Mouse (Mus musculus) liver, postnatal 0 days (tissue): ENCODE results near the gene Smcp. TPM values are rescaled to one million over a fixed set of nuclear protein-coding genes. Genes with fewer than 3 reads are reported as not detected.
A peak's percentile ranks its signal among the peaks of the same experiment; 100 is the strongest.

ENCODE experiments used
- ATAC-seq: fragments of 200-750 bp; cut with Nextera tagmentation; 2 replicates; pipeline ENCODE4 v1.8.0; 2017; ENCODE audit warnings: mild to moderate bottlenecking, moderate library complexity
- DNase-seq: peaks from one replicate; pipeline ENCODE4 v3.0.0-alpha.2; 2016
- H3K27ac ChIP-seq: fragments of 300-500 bp; sonication (generic); 2 replicates; pipeline ENCODE4 v1.5.1; 2014; ENCODE audit warnings: antibody characterized with exemption, moderate library complexity, mild to moderate bottlenecking, low read depth
- H3K27me3 ChIP-seq: fragments of 300-500 bp; sonication (generic); 2 replicates; pipeline ENCODE4 v1.6.1; 2014; ENCODE audit warnings: low read length, control low read depth, mixed read lengths; ENCODE audit not compliant: insufficient read depth
- H3K36me3 ChIP-seq: fragments of 300-500 bp; sonication (generic); replicated peaks from 2 replicates; pipeline ENCODE4 v1.6.1; 2014; ENCODE audit warnings: mild to moderate bottlenecking, control low read depth, low read length, moderate library complexity, mixed read lengths; ENCODE audit not compliant: insufficient read depth
- H3K4me1 ChIP-seq: fragments of 300-500 bp; sonication (generic); 2 replicates; pipeline ENCODE4 v1.6.1; 2014; ENCODE audit warnings: antibody characterized with exemption, mild to moderate bottlenecking, control low read depth; ENCODE audit not compliant: insufficient read depth
- H3K4me2 ChIP-seq: fragments of 300-500 bp; sonication (generic); 2 replicates; pipeline ENCODE4 v1.6.1; 2014; ENCODE audit warnings: low read depth, mild to moderate bottlenecking, low read length, moderate library complexity, mixed read lengths
- H3K4me3 ChIP-seq: fragments of 300-500 bp; sonication (generic); 2 replicates; pipeline ENCODE4 v1.5.1; 2014; ENCODE audit warnings: low read depth, low read length
- H3K9ac ChIP-seq: fragments of 300-500 bp; sonication (generic); replicated peaks from 2 replicates; pipeline ENCODE4 v1.6.1; 2014; ENCODE audit warnings: mild to moderate bottlenecking, moderate library complexity
- H3K9me3 ChIP-seq: fragments of 300-500 bp; sonication (generic); 2 replicates; pipeline ENCODE4 v1.6.1; 2016; ENCODE audit warnings: mild to moderate bottlenecking, control low read depth, low read length, mixed read lengths
- CTCF ChIP-seq: sonication (generic); IDR thresholded peaks from 2 replicates; pipeline ENCODE4 v1.5.1; 2016; ENCODE audit warnings: antibody characterized with exemption, low read depth
- EP300 ChIP-seq: IDR thresholded peaks from 2 replicates; pipeline ENCODE4 v1.6.1; 2016; ENCODE audit warnings: antibody characterized with exemption, low read depth, mild to moderate bottlenecking
- WGBS: fragments of 180-500 bp; shearing (Covaris S2); extraction: QIAGEN DNeasy Blood & Tissue Kit; methylation state at CpG from one replicate; pipeline ENCODE4 v1.1.7; 2014; ENCODE audit not compliant: insufficient replicate concordance; 5-methylcytosine and 5-hydroxymethylcytosine counted together
- polyA plus RNA-seq: library from polyadenylated mRNA; unstranded; fragments of >200 nt; fragmentation: Nextera tagmentation; extraction: Ambion mirVana; gene quantifications from 2 replicates; pipeline ENCODE4 v1.2.1, GENCODE M21; 2015

The Smcp gene
- polyA plus RNA-seq, 1 experiment from 2014 or later, result 6.3 TPM

DNA sequence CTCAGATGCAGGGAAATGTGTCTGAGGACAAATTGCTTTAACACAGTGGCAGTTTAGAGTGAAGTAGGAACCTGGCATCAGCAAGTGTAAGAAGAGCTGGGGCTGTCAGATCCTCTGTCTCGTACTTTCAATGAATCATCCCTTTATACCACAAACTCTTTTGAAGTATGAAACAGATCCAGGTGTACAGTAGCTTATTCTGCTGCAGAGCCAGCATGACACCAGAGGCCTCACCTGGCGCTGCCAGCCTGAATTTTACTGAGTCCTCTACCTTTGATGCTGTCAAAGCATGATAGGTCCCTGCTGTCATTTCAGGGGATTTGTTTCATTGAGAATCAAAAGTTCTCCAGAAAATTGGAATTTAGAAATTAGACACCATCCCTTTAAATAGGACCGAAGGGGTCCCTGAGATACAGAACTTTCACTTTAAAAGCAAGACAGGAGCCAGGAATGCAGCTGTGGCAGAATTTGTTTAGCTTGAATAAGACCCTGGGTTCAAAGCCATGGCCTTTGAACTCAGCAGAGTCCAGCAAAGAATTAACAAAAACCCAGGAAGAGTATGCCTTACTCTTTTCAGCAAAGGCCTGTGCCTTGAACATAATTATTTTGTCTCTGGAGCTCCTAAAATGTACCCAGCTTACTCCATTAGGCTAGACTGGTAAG lies 5.5 kb downstream of the Smcp start:
- Histone ChIP-seq H3K36me3 (no peaks in the 10 kb centered on the region), H3K9ac (no peak overlapping the region), H3K9me3 (no peaks in the 10 kb centered on the region), H3K4me1 (0 out of 2 replicates have a peak, but pooled peaks cover 8% of the 10 kb centered on the region), H3K4me2 (no peak overlapping the region), H3K27me3 (no peaks in the 10 kb centered on the region), H3K4me3 (no peak overlapping the region), H3K27ac (no peak overlapping the region)
- DNase-seq (no peak), ATAC-seq (no peak)
- no peak for TF ChIP-seq CTCF
- no peak for TF ChIP-seq EP300
- WGBS, result 65% methylated on average over 3 of the region's 3 CpGs

DNA sequence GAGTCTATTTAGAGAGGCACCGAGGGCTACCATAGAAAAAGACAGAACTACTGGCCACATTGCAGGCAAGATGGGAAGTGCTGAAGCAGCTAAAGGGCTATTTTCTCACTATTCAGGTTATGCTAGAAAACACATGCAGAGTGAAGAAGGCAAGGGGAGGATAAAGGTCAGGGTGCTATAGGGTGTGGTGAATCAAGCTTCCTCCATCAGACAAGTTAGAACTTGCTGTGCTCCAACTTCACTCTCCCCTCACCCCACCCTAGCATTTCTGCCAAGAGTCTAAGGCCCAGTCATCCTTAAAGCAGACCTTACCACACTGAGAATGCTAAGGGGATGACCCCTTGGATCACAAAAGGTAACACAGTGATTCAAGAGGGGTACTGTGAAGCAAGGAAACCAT lies 9.3 kb downstream of the Smcp start:
- H3K36me3 ChIP-seq, result no peaks in the 10 kb centered on the region
- no peak for ATAC-seq
- WGBS, result 76% methylated on average over 1 of the region's 1 CpGs
- H3K27ac ChIP-seq, result no peak overlapping the region
- H3K9ac ChIP-seq, result no peak overlapping the region
- no peaks in the 10 kb centered on the region for H3K9me3 ChIP-seq
- TF ChIP-seq CTCF (no peak), EP300 (no peak)
- H3K27me3 ChIP-seq, result no peaks in the 10 kb centered on the region
- H3K4me1 ChIP-seq, result peaks cover 4% of the 10 kb centered on the region; the same call in 1 of the 2 replicates
- DNase-seq, result no peak
- H3K4me2 ChIP-seq, result no peak overlapping the region
- no peak overlapping the region for H3K4me3 ChIP-seq

DNA sequence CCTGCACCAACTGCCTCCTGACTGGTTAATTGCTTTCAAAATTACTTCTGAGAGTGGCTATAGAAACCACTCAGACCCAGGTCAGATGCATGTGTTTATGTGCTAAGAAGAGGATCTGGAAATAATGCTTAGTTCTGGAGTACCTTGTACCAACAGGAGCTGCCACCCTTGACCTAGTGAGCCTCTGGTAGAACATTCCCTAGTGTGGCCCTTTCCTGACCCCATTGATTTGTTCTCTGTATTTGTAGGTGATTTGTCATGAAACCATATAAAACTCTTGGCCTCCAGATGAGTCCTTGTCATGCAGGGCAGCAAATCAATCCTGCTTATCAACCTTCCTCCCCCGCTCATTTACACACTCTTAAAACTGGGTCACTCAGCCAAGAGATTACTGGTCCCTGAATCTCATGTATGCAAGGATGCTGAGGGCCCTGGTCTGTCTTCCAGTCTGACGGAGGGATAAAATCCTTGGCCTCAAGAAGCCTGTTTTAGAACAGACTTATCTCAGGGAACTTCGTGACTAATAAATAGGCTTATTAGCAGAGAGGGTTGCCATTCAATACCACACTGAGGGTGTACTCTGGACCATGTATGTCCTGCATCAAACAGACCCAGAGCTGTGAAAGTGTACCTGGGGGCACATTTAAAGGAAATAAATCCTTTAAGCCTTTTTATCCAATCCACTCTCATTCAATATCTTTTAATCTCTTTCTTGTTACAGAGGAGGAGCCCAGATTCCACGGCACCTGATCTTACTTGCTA lies 10.0 kb downstream of the Smcp start:
- peak overlapping the region; percentile 45; the same call in 1 of the 2 replicates for H3K27ac ChIP-seq
- no peaks in the 10 kb centered on the region for H3K27me3 ChIP-seq
- H3K9ac ChIP-seq, result no peak overlapping the region
- no peaks in the 10 kb centered on the region for H3K36me3 ChIP-seq
- H3K4me2 ChIP-seq, result no peak overlapping the region
- DNase-seq (peak; percentile 25), ATAC-seq (peak; percentile 95)
- TF ChIP-seq CTCF (no peak), EP300 (peak; percentile 40; the same call in 1 of the 2 replicates)
- H3K9me3 ChIP-seq, result no peaks in the 10 kb centered on the region
- H3K4me3 ChIP-seq, result no peak overlapping the region
- WGBS, result 55% methylated on average over 4 of the region's 4 CpGs
- peaks cover 4% of the 10 kb centered on the region; the same call in 1 of the 2 replicates for H3K4me1 ChIP-seq

DNA sequence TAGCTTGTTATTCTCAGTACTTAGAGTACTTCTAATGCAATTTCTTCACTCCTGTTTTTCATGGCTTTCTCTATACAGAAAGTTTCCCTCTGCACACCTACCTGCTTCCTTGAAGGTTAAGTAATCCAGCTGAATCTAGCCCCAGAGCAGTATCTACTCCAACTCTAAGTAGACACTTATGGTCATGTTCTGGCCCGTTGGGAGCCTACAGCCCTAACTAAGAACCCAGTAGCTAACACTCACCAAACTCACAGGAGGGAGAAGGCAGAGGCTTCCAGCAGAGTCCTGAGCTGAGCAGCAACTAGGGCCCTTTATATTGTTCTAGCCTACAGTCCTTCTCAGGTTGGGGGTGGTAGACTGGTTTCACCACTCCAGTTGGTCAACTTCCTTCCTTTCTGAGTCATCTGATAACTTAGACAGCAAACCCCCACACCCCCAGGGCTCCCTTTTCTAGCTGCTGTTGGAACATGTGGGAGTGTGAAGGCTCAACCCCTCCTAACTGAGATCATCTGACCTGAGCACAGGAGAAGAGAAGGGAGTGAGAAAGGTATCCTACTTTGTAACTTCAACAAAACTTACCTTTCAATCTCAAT lies 15.3 kb downstream of the Smcp start, which contains the start of gene Ivl:
TSS of gene Ivl (minus strand) at position 287 of the 593 bp plus-strand sequence.
- no peaks in the 10 kb centered on the region for H3K27me3 ChIP-seq
- no peak within 1 kb of the TSS for H3K27ac ChIP-seq
- WGBS, result 32% methylated on average over 1 of the region's 1 CpGs
- ATAC-seq, result no peak
- TF ChIP-seq EP300 (no peak), CTCF (no peak)
- H3K4me3 ChIP-seq, result no peak within 1 kb of the TSS
- no peaks in the 10 kb centered on the region for H3K9me3 ChIP-seq
- H3K4me2 ChIP-seq, result no peak within 1 kb of the TSS
- no peaks in the 10 kb centered on the region; the same call in 1 of the 2 replicates for H3K4me1 ChIP-seq
- no peaks in the 10 kb centered on the region for H3K36me3 ChIP-seq
- no peak for DNase-seq
- H3K9ac ChIP-seq, result no peak within 1 kb of the TSS

DNA sequence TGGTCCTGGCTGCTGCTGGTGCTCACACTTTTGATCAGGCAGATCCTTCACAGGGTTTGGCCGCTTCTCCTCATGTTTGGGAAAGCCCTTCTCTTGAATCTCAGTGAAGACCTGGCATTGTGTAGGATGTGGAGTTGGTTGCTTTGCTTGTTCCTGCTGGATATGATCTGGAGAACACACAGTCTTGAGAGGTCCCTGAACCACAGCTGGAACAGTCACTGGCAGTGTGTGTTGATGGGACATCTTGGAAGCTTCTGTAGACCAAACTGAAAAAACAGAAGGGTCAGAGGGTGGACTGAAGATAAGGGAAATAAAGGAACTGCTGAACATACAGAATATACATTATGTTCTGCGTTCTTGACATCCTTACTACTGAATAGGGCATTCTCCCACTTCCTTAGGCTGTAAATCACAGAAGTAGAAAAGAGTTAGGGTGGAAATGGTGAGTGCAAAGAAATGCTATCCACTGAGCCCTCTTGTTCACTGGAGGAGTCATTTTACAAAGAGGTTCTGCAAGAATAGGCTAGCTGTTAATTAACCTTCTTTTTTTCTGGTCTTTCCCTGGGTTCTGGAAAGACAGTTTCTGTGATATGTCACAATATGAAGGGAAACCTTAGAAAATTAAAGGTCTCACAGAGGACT lies 16.2 kb downstream of the Smcp start:
- 35% methylated on average over 2 of the region's 2 CpGs for WGBS
- TF ChIP-seq CTCF (no peak), EP300 (no peak)
- H3K9me3 ChIP-seq, result no peaks in the 10 kb centered on the region
- DNase-seq (no peak), ATAC-seq (no peak)
- H3K36me3 ChIP-seq, result no peaks in the 10 kb centered on the region
- no peak overlapping the region for H3K27ac ChIP-seq
- H3K4me3 ChIP-seq, result no peak overlapping the region
- no peaks in the 10 kb centered on the region for H3K4me1 ChIP-seq
- H3K27me3 ChIP-seq, result no peaks in the 10 kb centered on the region
- H3K4me2 ChIP-seq, result no peak overlapping the region
- no peak overlapping the region for H3K9ac ChIP-seq

DNA sequence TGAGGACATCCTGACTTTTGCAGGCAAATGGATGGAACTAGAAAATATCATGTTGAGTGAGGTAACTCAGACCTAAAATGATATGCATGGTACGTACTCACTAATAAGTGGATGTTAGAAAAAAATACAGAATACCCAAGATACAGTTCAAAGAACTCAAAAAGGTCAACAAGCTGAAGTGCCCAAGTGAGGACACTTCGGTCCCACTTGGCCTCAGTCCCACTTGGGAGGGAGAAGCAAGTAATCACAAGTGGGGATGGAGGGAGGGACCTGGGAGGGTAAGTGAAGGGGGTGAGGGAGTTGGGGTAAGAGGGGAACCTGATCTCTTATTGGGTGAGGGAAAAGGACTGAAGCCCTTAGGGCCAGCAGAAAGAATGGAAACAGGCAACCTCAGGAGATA lies 20.0 kb downstream of the Smcp start:
- no peak overlapping the region for H3K9ac ChIP-seq
- DNase-seq (no peak), ATAC-seq (no peak)
- H3K36me3 ChIP-seq, result no peaks in the 10 kb centered on the region
- no peaks in the 10 kb centered on the region for H3K9me3 ChIP-seq
- H3K27me3 ChIP-seq, result no peaks in the 10 kb centered on the region
- WGBS, result 68% methylated on average over 2 of the region's 2 CpGs
- no peak overlapping the region for H3K27ac ChIP-seq
- no peak overlapping the region for H3K4me3 ChIP-seq
- no peak overlapping the region for H3K4me2 ChIP-seq
- no peak for TF ChIP-seq CTCF
- no peak for TF ChIP-seq EP300
- no peaks in the 10 kb centered on the region for H3K4me1 ChIP-seq
